Mouse (Mus musculus) CH12.LX (cell line): Measurements from ENCODE around the gene Srcap. TPM values are rescaled to one million over a fixed set of nuclear protein-coding genes. Genes with fewer than 3 reads are reported as not detected.

ENCODE experiments used
- DNase-seq: peaks from one replicate; pipeline ENCODE4 v3.0.0-alpha.2; 2013; ENCODE audit errors: extremely low read depth
- H3K27ac ChIP-seq: 2 replicates; pipeline ENCODE4 v1.5.1; 2012; ENCODE audit warnings: low read depth, mild to moderate bottlenecking, control low read depth, moderate library complexity; ENCODE audit not compliant: insufficient read depth
- H3K27me3 ChIP-seq: replicated peaks from 2 replicates; pipeline ENCODE3; 2012; ENCODE audit warnings: inconsistent platforms
- H3K36me3 ChIP-seq, 2 experiments: replicated peaks in 1 of 2; 2 replicates each; pipeline versions ENCODE3 to v1.6.1; 2012; ENCODE audit warnings: inconsistent platforms in 1 of 2, low read length in 1 of 2, mild to moderate bottlenecking in 1 of 2, mixed read lengths in 1 of 2, moderate library complexity in 1 of 2; ENCODE audit not compliant: control insufficient read depth in 1 of 2, insufficient read depth in 1 of 2
- H3K4me1 ChIP-seq, 2 experiments: 2 replicates each; pipeline ENCODE4 v1.6.1; 2012; ENCODE audit warnings: inconsistent platforms in 1 of 2, moderate library complexity in 1 of 2; ENCODE audit not compliant: insufficient read depth in 2 of 2, control insufficient read depth in 1 of 2
- H3K4me2 ChIP-seq: 2 replicates; pipeline ENCODE4 v1.6.1; 2012; ENCODE audit warnings: low read depth, mild to moderate bottlenecking, control low read depth; ENCODE audit not compliant: poor library complexity, insufficient read depth, severe bottlenecking
- H3K4me3 ChIP-seq, 3 experiments: fragments of 150-350 bp in 1 of 3; sonication (generic) in 1 of 3; replicated peaks in 1 of 3; 2 replicates each; pipeline versions ENCODE3 to v1.5.1; 2011 to 2012; ENCODE audit warnings: low read depth in 2 of 3, low read length in 2 of 3, mild to moderate bottlenecking in 2 of 3, moderate library complexity in 2 of 3, control low read depth in 1 of 3, improper control_type of control experiment in 1 of 3, inconsistent platforms in 1 of 3, mixed read lengths in 1 of 3; ENCODE audit not compliant: poor library complexity in 1 of 3
- H3K79me2 ChIP-seq: replicated peaks from 2 replicates; pipeline ENCODE4 v1.6.1; 2012; ENCODE audit warnings: mild to moderate bottlenecking, moderate library complexity; ENCODE audit not compliant: control insufficient read depth, poor library complexity, insufficient read depth, severe bottlenecking; ENCODE audit errors: extremely low read depth
- H3K9ac ChIP-seq: 2 replicates; pipeline ENCODE4 v1.6.1; 2012; ENCODE audit warnings: low read depth, mild to moderate bottlenecking, control low read depth, moderate library complexity; ENCODE audit not compliant: insufficient read depth
- H3K9me3 ChIP-seq: replicated peaks from 2 replicates; pipeline ENCODE3; 2012; ENCODE audit warnings: low read length, inconsistent platforms, mixed read lengths
- BHLHE40 ChIP-seq: IDR thresholded peaks from 2 replicates; pipeline ENCODE4 v1.6.1; 2011; ENCODE audit warnings: mild to moderate bottlenecking, low read depth, low read length, improper control_type of control experiment
- CHD1 ChIP-seq: IDR thresholded peaks from 2 replicates; pipeline ENCODE4 v1.6.1; 2012; ENCODE audit warnings: low read depth, low read length, improper control_type of control experiment, inconsistent platforms
- CHD2 ChIP-seq: IDR thresholded peaks from 2 replicates; pipeline ENCODE4 v1.6.1; 2011; ENCODE audit warnings: low read length, improper control_type of control experiment
- E2F4 ChIP-seq: IDR thresholded peaks from 2 replicates; pipeline ENCODE4 v1.6.1; 2011; ENCODE audit warnings: low read depth, low read length, improper control_type of control experiment; ENCODE audit not compliant: insufficient replicate concordance
- ELF1 ChIP-seq: IDR thresholded peaks from 2 replicates; pipeline ENCODE4 v1.6.1; 2014; ENCODE audit warnings: low read depth, mild to moderate bottlenecking, inconsistent platforms, low read length, improper control_type of control experiment
- EP300 ChIP-seq: IDR thresholded peaks from 2 replicates; pipeline ENCODE4 v1.6.1; 2011; ENCODE audit warnings: low read length, improper control_type of control experiment
- ETS1 ChIP-seq: conservative IDR thresholded peaks from 2 replicates; pipeline ENCODE4 v1.6.1; 2012; ENCODE audit warnings: low read depth, mild to moderate bottlenecking, inconsistent platforms, low read length, improper control_type of control experiment, moderate library complexity
- IRF4 ChIP-seq: IDR thresholded peaks from 2 replicates; pipeline ENCODE4 v1.6.1; 2014; ENCODE audit warnings: low read depth, mild to moderate bottlenecking, inconsistent platforms, low read length, improper control_type of control experiment
- JUN ChIP-seq: IDR thresholded peaks from 2 replicates; pipeline ENCODE4 v1.6.1; 2011; ENCODE audit warnings: low read depth, mild to moderate bottlenecking, low read length, improper control_type of control experiment, moderate library complexity; ENCODE audit not compliant: insufficient read depth
- JUND ChIP-seq: conservative IDR thresholded peaks from 2 replicates; pipeline ENCODE4 v1.6.1; 2011; ENCODE audit warnings: low read depth, low read length, improper control_type of control experiment
- MAFK ChIP-seq: IDR thresholded peaks from 2 replicates; pipeline ENCODE4 v1.6.1; 2011; ENCODE audit warnings: low read length, improper control_type of control experiment; ENCODE audit not compliant: insufficient replicate concordance
- MAZ ChIP-seq: IDR thresholded peaks from 2 replicates; pipeline ENCODE4 v1.6.1; 2012; ENCODE audit warnings: low read depth, mild to moderate bottlenecking, inconsistent platforms, low read length, improper control_type of control experiment, moderate library complexity
- MXI1 ChIP-seq: IDR thresholded peaks from 2 replicates; pipeline ENCODE4 v1.6.1; 2011; ENCODE audit warnings: mild to moderate bottlenecking, low read depth, low read length, improper control_type of control experiment
- NELFE ChIP-seq: IDR thresholded peaks from 2 replicates; pipeline ENCODE4 v1.6.1; 2011; ENCODE audit warnings: low read depth, low read length, improper control_type of control experiment
- NRF1 ChIP-seq: IDR thresholded peaks from 2 replicates; pipeline ENCODE4 v1.6.1; 2014; ENCODE audit warnings: low read depth, mild to moderate bottlenecking, inconsistent platforms, low read length, improper control_type of control experiment, moderate library complexity
- RAD21 ChIP-seq: IDR thresholded peaks from 2 replicates; pipeline ENCODE4 v1.6.1; 2011; ENCODE audit warnings: low read depth, mild to moderate bottlenecking, low read length, improper control_type of control experiment, moderate library complexity
- SIN3A ChIP-seq: IDR thresholded peaks from 2 replicates; pipeline ENCODE4 v1.6.1; 2012; ENCODE audit warnings: low read length, improper control_type of control experiment, inconsistent platforms
- TBP ChIP-seq: conservative IDR thresholded peaks from 2 replicates; pipeline ENCODE4 v1.6.1; 2011; ENCODE audit warnings: low read depth, low read length, improper control_type of control experiment
- TCF12 ChIP-seq: IDR thresholded peaks from 2 replicates; pipeline ENCODE4 v1.6.1; 2014; ENCODE audit warnings: low read depth, mild to moderate bottlenecking, inconsistent platforms, low read length, improper control_type of control experiment
- UBTF ChIP-seq: IDR thresholded peaks from 2 replicates; pipeline ENCODE4 v1.6.1; 2012; ENCODE audit warnings: low read depth, mild to moderate bottlenecking, inconsistent platforms, low read length, improper control_type of control experiment, moderate library complexity
- USF2 ChIP-seq: conservative IDR thresholded peaks from 2 replicates; pipeline ENCODE4 v1.6.1; 2011; ENCODE audit warnings: low read depth, low read length, improper control_type of control experiment
- ZKSCAN1 ChIP-seq: IDR thresholded peaks from 2 replicates; pipeline ENCODE4 v1.6.1; 2012; ENCODE audit warnings: low read depth, inconsistent platforms, low read length, improper control_type of control experiment, borderline replicate concordance
- ZMIZ1 ChIP-seq: IDR thresholded peaks from 2 replicates; pipeline ENCODE4 v1.6.1; 2012; ENCODE audit warnings: low read depth, mild to moderate bottlenecking, inconsistent platforms, low read length, improper control_type of control experiment
- dilution Hi-C: fragments of 300-500 bp; cut with MboI; formaldehyde crosslinking; loops from 2 replicates; pipeline ENCODE4 v1.14.3; 2020; ENCODE audit warnings: low sequenced_read_pairs; ENCODE audit not compliant: extremely low pct_unique_long_range_greater_than_20kb, extremely low pct_ligation_motif_present
- in situ Hi-C: fragments of 300-500 bp; cut with MboI; formaldehyde crosslinking; loops from 3 replicates; pipeline ENCODE4 v1.14.3; 2019; ENCODE audit warnings: low sequenced_read_pairs, low pct_ligation_motif_present, low pct_unique_long_range_greater_than_20kb, mixed read lengths
- polyA plus RNA-seq: library from polyadenylated mRNA; unstranded; fragments of >175 nt; gene quantifications from 2 replicates; pipeline ENCODE4 v1.2.1, GENCODE M21; 2012; ENCODE audit warnings: low read depth; ENCODE audit not compliant: insufficient read length
- total RNA-seq, 2 experiments: library from RNA; depleted of rRNA; stranded (reverse); fragments of 300-350 nt in 1 of 2; fragments of >200 nt in 1 of 2; gene quantifications; 2 replicates each; pipeline ENCODE4 v1.2.3; 2012 to 2014

Gene Srcap
- total and polyA plus RNA-seq, 3 experiments: 4.1 to 28.1 (median 19.9) TPM

DNA sequence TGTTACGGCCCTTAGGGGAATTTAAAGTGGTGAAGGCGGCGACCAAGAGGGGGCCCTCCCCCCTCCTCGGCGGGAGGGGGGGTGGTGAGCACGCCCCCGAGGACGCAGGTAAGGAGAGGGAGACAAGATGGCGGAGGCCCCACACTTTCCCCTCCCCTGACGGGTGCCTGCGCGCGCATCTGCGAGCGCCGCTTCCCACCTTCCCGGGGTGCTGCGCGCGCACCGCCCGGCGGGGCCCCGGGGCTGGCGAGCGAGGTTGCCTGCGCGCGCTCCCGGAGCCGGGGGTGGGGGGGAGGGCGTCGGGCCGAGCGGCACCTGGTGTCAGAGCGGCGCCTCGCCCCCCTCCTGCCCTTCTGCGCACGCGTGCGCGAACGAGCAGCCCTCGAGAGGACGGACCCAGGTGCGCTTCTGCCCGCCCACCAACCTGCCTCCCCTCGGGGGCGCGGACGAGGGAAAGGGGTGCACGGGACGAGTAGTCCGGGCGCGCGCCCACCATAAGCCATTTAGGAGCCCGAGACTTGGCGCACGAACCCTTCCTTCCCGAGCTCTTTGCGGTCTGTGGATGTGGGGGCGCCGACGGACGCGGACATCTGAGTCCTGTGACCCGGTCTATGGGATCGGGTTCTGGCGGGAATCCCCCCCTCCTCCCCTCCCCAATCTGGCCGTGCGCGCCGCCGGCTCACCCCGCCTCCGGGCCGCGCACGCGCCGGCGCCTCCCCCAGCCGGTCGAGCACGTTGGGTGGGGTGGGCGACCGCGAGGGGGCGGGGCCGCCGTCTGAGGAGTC, 640 bp downstream of the Srcap start:
- peak; percentile 93 for DNase-seq
- no peaks in the 10 kb centered on the region for H3K9me3 ChIP-seq
- TF ChIP-seq IRF4 (0 out of 2 replicates have a peak, but pooled peaks have one; percentile 13), E2F4 (0 out of 2 replicates have a peak, but pooled peaks have one; percentile 0), CHD1 (no peak; the same call in 1 of the 2 replicates), JUND (no peak), RAD21 (no peak), TCF12 (peak; percentile 52; the same call in 1 of the 2 replicates), CHD2 (no peak), ZKSCAN1 (no peak), USF2 (no peak), EP300 (no peak), ETS1 (no peak), ELF1 (no peak), UBTF (no peak), MAFK (no peak), NRF1 (peak; percentile 86), MXI1 (peak; percentile 73), BHLHE40 (peak; percentile 59), ZMIZ1 (no peak), SIN3A (no peak; the same call in none of the 2 replicates), MAZ (peak; percentile 96), NELFE (no peak), TBP (no peak), JUN (no peak)
- TF ChIP-seq, all 38 proteins: peak for 7
- Histone ChIP-seq H3K4me3 (peak overlapping the region; percentile 77 to 100 (median 78)), H3K4me1 (peaks cover 4 to 25% of the 10 kb centered on the region in 2 experiments), H3K79me2 (peaks cover 47% of the 10 kb centered on the region), H3K36me3 (peaks cover 21 to 36% of the 10 kb centered on the region in 2 experiments), H3K27ac (peak overlapping the region; percentile 98), H3K27me3 (no peaks in the 10 kb centered on the region), H3K4me2 (peak overlapping the region; percentile 98), H3K9ac (peak overlapping the region; percentile 99)
- in situ Hi-C loops (no loop called here), dilution Hi-C loops (no loop called here)
